Mouse (Mus musculus) liver, adult 2 months (tissue): ENCODE measurements at regions not wholly inside any gene's neighbourhood (a gene's known extent, or its start where the extent isn't known, plus 50 kb on each side); places are given as distances from the start of the nearest gene placed in this dataset.

Experiments
- CTCF ChIP-seq: fragments of 200-500 bp; IDR thresholded peaks from 2 replicates; pipeline ENCODE4 v1.5.1; 2011; ENCODE audit warnings: low read depth, low read length, control low read depth
- POLR2A ChIP-seq: fragments of 200-500 bp; IDR thresholded peaks from 2 replicates; pipeline ENCODE4 v1.6.1; 2011; ENCODE audit warnings: low read length, control low read depth; ENCODE audit not compliant: insufficient read depth; ENCODE audit errors: extremely low read depth

DNA sequence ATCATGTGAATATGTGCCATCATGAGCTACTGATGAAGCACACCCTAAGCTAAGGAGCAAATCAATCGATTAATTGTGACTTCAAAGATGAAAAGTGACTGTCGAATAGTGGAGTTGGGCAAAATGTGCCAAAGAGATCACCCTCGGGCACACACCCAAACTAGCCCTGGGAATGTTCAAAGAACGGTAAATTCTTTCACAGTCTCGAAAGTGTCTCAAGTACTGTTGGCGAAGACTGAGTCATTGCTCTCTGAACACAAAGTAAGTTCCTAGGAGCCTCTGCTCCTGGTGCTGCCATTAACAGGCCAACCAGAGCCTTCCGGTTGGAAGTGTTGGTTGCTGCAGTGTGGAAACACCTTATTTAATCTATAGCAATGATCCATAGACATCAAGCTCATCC lies 84.5 kb upstream of the Nt5e start:
- no peak for TF ChIP-seq CTCF
- TF ChIP-seq POLR2A = no peak
